Mouse (Mus musculus): ENCODE measurements at regions not wholly inside any gene's neighbourhood (a gene's known extent, or its start where the extent isn't known, plus 50 kb on each side); places are given as distances from the start of the nearest gene placed in this dataset.

- TF ChIP-seq GATA1 (IDR thresholded peaks at IDR 0.05; ENCODE audit: borderline replicate concordance, low read length) = no peak
- TF ChIP-seq FLI1 (IDR thresholded peaks at IDR 0.05; ENCODE audit: low read length) = no peak
Measured at GRCm38 (mm10) chr4:55169063-55169462, 180.8 kb upstream of the Rad23b start.

All from megakaryocyte, embryonic 14.5 days (primary cell).